Mouse (Mus musculus): ENCODE measurements at regions not wholly inside any gene's neighbourhood (a gene's known extent, or its start where the extent isn't known, plus 50 kb on each side); places are given as distances from the start of the nearest gene placed in this dataset.
A peak's percentile ranks its signal among the peaks of the same experiment; 100 is the strongest.

DNA sequence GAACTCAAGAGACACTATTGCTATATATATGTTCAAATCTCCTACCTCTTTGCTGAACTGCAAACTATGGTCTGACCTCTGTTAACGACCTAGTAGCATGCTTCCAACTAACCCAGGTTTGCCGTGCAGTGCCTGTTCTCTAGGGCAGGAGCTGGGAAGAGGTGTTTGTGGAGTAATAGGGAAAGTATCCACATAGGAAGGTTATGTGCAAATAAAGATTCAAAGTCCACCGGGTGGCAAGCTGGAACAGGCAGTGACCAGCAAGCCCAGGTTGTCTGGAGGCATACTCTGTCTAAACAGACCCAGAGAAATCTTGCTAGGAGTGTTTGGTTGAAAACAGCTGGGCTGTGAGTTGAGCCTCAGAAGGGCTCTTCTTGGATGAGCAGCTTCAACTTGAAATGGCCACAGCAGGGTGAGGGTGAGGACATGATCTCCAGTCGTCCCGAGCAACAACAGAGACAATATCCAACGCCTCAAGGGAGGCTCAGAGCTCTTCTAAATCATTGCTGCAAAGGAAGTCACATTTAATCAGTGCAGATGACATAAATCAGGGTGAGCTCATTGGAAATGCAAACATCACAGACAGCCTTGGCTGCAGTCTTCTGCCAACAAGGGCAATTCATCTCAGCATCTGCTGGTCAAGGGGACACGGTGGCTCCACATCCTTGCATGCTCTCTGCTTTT is 846.7 kb downstream of the Synb start:
- no peak for DNase-seq (ENCODE audit: low spot score)

DNA sequence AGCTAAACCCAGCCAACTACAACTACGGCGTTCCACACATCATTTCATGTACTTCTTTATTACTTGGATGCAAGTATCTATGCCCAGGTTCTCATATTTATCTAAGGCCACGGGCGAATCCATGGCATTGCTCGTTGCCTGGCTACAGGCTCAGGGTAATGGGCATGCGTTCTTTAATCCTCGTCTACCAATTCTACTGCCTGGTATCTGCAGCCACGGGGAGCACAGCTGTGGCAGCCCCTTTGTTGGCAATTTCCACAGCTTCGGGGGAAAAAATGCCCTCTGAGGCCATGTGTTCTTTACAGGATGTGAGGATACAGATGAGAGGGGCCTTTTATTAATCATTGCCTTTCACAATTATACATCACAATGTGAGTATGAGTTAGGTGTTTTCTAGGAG is 860.8 kb downstream of the Synb start:
- DNase-seq (ENCODE audit: low spot score) = no peak

DNA sequence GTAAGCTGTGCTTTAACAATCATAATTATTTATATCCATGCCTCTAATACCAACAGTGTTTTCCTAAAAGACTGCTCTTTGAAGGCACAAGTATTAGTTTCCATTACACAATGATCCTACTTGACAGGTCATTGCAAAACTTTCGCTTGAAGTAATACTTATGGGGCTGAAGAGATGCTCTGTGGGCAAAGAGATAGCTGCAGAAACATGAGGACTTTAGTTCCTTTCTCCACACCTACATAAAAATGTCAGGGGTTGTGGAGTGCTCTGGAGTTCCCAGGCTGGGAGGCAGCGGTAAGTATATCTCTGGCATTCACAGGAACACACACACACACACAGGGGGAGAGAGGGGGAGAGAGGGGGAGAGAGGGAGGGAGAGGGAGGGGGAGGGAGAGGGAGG is 862.0 kb downstream of the Synb start:
- no peak for DNase-seq (ENCODE audit: low spot score)

DNA sequence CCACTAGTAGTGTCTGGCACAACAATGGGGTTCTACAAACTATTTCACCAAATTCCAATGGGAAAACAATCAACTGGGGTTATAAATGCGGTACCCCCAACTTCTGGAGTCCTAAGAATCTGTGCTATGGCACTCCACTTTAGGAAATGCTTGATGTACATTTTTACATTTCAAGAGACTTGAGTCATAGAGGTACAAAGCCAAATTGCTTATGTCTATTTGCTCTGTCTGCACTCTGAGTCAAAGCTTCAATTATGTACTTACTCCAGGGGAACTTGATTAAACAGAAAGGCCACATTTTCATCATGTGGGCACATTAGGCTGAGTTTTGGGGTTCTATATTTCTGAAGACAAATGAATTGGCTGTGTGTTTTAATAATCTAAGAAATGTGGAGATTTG is 866.9 kb downstream of the Synb start:
- DNase-seq (ENCODE audit: low spot score) = no peak

DNA sequence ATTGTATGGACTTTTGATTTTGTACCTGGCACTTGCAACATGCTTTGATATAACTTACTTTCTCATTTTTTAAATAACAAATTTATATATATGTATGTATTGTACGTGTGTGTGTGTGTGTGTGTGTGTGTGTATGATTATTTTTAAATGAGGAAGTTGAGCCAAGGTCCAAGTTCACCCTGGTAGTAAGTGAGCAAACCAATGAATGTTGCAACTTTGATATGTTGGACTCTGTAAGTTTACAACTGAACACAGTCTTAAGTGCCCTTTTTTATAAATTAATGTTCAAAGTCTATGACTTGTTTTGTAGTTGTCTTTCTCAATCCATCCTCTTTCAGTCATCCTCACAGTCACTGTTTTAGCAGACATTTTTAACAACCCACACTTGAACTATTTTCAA is 901.7 kb downstream of the Synb start:
- DNase-seq (ENCODE audit: low spot score) = no peak

DNA sequence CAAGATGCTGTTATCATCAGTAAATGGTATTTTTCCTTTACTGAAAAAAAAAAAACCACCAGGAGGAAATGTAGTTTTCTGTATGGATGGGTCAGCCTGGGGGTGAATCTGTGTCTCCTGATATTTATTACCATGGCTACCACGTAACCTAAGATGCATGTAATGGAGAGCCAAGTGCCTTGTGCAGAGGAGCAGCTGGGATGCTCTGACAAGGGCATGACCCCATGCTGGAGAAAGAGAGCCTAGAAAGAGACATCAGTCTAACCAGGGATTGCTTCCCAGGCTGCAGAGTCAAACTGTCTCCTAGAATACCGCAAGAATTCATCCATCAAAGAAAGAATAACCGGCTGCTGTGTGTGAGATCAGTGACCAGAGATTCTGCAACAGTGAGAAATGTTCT is 902.2 kb downstream of the Synb start:
- DNase-seq (ENCODE audit: low spot score) = no peak

DNA sequence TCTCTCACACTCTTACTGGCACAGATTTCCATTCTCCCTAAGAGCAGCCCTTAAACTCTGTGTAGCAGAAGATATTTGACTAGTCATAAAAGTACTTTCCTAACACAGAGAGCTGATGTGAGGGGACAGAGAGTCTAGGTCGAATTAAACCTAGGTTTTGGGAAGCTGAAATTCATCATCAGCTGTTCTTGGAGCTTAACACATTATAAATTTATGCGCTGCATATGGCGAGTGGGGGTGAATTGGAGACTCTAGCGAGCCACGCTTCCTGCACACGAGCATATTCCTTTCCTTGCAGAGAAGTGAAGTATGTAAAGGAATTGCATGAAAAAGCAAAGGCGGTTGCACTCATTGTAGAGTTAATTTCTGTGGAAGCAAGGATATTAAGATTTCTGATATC is 912.4 kb downstream of the Synb start:
- DNase-seq (ENCODE audit: low spot score) = no peak

DNA sequence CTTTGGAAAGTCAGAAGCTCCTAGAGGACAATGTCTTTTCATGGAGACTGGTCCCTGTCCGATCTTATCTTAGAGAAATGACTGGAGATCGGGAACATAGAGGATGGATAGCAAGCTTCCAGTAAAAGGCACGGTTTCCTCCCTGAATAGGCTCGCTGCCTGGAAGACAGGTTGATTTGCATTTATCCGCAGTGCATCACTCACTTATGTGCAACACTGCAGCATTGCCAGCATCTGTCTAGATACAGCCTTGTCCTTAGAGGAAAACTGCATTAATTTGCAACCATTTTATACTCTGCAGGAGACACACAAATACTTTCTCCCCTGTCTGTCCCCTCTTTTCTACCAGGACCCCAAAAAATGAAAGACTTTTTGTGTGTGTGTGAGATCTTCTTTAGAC is 926.4 kb downstream of the Synb start:
- no peak for DNase-seq (ENCODE audit: low spot score)

DNA sequence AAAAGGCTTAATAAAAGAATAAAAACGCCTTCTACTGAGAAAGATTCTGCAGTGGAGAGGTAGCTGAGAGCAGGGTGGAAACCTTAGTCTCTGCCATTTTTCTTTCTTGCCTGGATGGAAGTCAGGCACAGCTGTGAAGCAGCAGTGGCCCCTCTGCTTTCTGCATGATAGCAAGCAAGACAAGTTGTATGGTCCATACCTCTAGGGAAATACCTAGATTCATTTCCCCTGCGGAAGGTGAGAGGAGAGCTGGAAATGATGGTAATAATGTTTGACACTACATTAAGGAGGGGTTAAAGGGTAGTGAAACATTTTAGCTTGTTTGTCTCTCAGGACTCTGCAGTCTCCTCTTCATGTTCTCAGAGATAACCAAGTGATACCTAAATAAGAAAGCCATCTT is 930.2 kb downstream of the Synb start:
- DNase-seq (ENCODE audit: low spot score) = no peak

DNA sequence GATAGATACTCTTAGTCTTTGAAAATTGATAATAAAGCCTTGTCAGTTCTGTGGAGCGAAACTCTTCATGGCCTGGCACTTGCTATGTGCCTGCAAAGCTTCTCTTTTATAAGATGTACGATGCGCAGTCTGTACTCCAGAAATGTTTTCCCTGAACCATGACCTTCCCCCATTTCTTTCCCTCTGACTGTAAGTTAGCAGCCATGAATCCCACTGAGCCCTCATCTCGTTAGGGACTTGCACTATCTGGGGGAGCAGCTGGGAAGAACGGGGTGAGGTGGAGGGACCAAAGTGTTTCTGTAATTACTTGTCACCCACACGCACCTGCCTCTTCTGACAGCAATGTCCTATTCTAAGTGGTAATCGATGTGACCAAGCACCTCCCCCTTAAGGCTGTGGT is 932.1 kb downstream of the Synb start:
- DNase-seq (ENCODE audit: low spot score) = no peak

DNA sequence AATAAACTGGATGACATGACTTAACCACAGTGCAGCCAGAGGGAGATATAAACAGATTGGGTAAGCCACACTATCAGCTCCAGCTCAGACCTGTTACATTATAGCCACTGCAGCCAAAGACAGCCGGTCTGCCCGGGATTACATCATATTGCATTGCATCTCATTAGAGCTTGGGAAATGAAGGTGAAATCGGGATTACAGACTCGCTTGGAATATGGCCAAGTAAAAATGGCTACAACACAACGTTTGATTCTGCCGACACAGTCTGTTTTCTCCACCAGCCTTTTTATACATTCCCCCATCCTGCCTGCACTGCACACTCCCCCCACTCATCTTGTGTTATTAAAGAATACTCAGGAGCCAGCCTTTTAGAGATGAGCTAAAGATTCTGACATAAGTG is 932.6 kb downstream of the Synb start:
- peak; percentile 13 for DNase-seq (ENCODE audit: low spot score)

DNA sequence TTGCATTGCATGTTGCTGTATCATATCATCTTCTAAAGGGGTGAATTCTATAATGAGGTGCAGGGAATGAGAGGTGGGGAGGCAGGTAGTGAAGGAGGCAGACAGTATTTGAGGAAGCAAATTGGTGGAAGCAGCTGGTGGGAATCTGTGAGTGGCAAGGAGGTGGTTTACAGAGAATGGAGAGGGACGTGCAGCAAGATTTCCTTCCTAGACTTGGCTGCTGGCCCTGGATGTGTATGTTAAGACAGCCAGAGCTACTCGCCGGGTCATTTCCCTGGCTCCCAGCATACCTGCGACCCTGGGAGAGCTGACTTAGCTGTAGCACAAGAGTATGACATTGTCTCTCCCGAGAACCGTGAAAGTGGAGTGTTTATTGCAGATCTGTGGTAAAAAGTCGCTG is 937.7 kb downstream of the Synb start:
- DNase-seq (ENCODE audit: low spot score) = no peak

DNA sequence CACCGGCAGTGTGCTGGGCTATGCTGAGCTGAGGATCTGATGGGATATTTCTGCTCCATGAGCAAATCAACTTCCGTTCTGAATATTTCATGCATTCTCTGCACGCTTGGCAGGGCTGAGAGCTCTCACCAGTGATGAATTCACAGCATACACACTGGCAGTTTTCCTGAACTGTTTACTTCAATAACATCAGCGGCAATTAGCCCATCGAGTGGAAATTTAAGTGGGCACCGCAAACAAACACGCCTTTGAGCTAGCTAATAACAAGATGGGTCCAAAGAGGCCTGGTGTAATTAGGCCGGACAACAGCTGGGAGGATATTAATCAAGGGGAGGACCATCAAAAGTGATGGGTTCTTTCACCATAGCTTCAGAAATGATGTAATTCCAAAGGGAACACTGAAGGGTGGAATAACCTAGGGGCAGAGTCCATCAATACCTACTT is 938.6 kb downstream of the Synb start:
- no peak for DNase-seq (ENCODE audit: low spot score)

DNA sequence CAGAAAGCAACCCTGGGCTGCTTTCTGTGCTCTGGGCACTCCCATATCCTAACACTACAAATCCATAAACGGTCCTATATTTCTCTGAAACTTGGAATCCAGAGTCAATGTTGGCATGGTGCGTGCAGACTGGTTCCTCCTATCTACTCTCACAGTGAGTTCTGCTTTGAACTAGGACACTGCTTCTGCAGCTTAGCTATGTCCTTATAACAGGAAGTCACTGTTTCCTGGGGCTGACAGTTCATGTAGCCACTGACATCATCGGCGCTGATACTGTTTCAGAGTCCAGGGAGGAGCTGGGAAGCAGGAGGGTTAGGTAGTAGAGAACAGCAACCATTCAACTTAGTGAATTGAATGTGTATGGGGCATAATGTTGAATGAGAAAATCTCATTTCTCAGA is 948.6 kb downstream of the Synb start:
- DNase-seq (ENCODE audit: low spot score) = no peak

DNA sequence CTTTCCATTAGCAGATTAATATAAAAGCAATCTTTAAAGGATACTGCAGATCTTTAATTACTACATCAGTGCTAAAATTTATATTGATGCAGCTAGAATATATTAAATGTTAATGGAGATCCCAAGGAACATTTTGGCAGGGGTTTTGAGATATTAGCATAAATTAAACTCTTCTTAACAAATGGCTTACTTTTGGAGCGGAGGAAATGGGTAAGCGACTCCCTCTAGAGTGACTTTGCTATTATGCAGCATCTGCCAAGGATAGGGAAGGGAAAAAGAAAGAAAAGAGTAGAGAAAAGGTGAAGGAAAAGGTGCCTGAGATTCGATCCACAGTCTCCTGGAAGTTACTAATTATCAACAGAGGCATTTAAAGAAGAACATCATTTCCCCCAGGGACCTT is 949.4 kb downstream of the Synb start:
- no peak for DNase-seq (ENCODE audit: low spot score)

DNA sequence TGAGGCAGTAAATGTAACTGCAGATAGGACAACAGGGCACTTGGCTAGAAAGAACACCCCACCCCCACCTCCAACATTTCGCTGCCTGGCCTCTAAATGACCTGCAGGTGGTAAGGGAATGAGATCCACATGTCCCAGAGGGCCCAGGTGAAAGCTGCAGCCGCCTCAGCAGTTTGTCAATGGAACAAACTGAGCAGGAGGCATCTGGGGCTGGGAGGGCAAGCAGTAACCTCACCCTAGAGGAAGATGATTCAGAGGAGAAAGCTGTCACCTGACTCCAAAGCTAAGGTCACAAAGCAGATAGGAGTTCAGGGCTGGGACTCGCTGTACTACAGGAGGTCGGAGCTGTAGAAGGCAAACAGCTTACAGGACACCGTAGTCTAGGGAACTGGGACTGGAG is 955.7 kb downstream of the Synb start:
- DNase-seq (ENCODE audit: low spot score) = no peak

DNA sequence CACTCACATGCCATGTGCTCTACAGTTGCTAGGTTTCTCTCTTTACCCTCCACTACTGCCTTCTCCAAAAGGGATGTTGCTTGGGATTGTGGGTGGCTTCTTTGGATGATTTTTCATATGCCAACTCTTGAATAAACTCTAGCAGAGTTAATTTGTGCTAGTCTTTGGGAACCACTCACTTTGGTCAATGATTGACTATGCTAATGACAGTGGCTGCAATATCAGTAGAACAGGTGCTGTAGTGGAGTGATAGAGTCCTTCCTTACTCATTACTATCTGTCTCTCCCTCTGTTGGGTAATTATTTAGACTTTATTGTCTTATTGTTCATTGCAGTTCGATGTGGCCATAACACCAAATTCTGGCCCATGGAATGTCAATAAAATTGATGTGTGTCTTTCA is 969.0 kb downstream of the Synb start:
- DNase-seq (ENCODE audit: low spot score) = no peak

DNA sequence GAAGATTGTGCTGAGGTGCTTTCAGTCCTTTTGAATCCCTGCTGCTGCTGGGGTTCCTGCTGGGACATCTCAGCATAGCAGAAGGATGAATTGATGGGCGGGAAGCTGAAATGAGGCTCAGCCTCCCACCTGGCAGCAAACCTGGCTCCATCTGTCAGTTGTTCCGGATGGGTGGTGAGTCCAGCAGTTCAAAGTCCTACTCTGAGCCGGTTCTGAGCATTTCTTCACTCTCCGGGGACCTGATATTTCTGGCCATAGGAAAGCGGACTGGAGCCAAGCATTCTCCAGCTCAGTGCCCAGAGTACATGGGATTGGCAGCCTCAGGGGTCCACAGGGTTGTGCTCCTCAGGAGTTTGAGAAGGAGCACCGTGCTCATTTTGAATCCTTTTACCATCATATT is 971.1 kb downstream of the Synb start:
- DNase-seq (ENCODE audit: low spot score) = no peak

DNA sequence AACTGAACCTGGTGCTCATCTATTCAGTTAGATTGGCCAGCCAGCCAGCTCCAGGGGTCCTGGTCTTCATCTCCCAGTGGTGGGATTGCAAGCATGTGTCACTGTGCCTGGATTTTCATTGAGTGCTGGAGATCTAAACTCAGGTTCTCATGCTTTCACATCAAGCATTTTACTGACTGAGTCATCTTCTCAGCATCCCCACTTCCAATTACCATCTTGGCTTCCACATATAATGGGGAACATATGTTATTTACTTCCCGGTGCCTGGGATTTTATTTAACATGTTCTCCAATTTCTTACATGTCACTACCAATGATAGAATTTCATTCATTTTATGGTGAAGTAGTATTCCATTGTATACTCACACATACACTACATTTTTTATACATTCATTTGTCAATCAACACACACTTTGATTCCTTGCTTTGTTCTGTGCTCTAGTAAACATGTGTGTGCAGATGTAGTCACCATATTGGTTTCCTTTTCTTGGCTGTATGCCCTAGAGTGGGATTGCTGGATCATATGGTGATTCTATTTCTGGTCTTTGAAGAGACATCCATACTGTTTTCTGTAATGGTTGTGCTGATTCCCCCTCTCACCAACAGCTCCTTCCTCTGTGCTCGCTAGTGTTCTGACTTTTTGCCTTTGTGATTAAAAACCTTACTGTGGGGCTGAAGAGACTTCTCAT is 986.0 kb downstream of the Synb start:
- no peak for DNase-seq (ENCODE audit: low spot score)

DNA sequence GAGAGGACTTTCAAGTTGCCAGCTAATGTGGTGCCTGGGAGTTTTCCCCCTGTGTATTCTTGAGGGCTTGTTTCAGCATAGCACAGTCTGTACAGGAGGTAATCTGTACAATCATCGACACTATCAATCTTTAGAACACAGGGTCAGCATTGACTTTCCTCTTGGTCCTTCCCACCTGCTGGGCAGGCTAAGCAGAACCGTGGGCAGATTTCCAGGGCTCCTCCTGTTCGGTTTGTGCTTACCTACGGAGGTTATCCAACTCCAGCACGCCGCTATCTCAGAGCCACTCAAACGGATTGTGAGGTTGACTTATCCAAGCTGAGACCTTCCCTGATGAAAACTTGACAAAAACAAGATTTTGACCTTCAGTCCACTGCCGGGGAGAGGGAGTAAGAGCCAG is 988.9 kb downstream of the Synb start:
- DNase-seq (ENCODE audit: low spot score) = no peak

DNA sequence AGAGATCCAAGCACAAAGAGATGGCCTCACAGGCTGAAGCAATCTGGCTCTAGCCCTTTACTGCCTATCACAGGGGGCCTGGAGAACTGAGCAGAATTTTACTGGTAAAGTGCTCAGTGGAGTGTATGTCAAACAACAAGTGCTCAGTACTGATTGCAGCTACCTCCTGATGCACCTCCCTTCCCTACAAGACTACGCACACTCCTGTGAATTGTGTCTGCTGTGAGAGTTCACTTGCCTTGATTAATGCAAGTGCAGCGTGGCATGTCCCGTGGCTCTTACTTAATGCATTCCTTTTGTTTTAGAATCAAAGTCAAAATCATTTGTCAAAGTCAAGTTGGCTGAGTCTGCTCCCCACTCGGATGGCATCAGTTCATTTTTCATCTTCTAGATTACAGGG is 992.4 kb downstream of the Synb start:
- no peak for DNase-seq (ENCODE audit: low spot score)

DNA sequence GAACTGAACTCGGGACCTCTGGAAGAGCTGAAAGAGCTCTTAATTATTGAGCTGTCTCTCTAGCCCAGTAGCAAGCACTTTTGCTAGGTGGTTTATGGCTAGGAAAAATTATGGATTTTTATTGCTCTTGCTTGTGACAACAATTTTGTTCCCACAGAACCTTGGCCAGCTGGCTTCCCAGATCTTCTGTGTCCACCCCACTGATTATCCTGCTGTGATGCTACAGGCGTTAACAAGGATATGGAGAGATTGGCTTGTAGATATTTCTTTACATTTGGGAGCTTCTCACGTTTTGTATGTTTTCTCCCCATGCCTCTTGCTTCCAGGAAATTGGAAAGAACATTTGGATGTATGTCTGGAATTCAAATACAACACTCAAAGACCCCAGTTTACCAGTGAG is 1008.6 kb downstream of the Synb start:
- DNase-seq (ENCODE audit: low spot score) = no peak

DNA sequence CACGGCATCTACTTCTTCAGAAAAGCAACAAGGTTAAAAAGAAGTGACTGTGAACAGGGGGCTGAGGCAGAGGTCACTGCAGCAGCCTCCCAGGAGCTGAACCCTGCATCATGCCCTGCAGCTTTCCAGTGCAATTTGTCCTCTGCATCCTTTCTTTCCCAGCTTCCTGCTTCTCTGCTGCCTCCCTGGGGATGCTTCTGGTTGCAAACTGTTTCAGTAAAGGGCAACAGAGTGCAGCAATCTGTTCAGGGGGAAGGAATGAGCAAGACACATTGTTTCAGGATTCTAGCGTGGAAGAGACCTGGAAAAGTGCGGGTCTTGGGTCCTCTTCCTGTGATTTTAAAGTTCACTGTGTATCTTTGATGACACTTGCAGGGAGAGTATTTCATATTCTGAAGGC is 1032.7 kb downstream of the Synb start:
- no peak for DNase-seq (ENCODE audit: low spot score)

DNA sequence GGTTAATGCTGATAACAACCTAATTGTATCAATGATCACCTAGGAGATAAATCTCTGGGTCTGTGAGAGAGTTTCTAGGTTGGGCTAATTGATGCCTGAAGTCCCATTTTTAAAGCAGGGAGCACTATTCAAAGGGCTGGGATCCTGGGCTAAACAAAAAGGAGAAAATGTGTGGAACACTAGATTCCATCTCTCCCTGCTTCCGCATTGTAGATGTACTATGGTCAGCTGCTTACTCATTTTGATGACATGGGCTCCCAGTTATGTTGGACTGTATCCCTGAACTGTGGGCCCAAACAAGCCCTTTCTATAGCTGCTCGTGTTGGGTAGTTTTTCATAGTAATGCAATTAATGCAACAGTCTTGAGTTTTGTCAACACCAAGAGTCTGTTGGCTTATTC is 1047.1 kb downstream of the Synb start:
- DNase-seq (ENCODE audit: low spot score) = no peak
